9 mouse cellular contexts compared by ENCODE assay signal in the genomic region with DNA sequence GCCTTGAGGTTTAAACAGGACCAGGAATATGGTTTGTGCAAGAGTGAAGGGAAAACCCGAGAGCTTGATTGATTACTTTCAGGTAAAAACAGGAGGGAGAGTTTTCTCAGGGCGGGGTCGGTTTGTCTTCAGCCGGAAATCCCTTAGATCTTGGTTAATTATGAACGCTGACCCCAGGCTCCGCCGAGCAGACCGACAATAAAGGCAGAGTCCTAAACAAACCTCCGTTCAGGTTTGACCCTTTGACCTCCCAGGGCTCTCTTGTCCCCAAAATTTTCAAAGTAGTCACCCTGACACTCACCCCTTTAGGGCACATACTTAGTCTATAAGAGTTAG.
A peak's percentile ranks its signal among the peaks of the same experiment; 100 is the strongest.
DNase-seq lines count a peak whose midpoint lies in the region; ATAC-seq and TF ChIP-seq lines count a peak whose summit lies in the region.
"Had no signal": no experiment of that assay in that cellular context is flagged by ENCODE, and none has a peak within 500 bp of the region (broad histone marks: within the 10 kb centered on the region; RNA-seq: fewer than 3 reads in every experiment).

No protein-coding gene starts in this region.

- no peak overlapping the region for H3K9ac ChIP-seq in heart, embryonic 13.5 days
- H3K9ac ChIP-seq in heart, embryonic 12.5 days, result no peak overlapping the region
- H3K9ac ChIP-seq in ES-E14 (ENCODE audit: insufficient read depth, low read depth, low read length, poor library complexity, severe bottlenecking), result peak overlapping the region; percentile 10; the same call in 1 of the 2 replicates
- H3K9ac ChIP-seq in kidney, embryonic 15.5 days, result no peak overlapping the region

- no peaks in the 10 kb centered on the region for H3K9me3 ChIP-seq in heart, embryonic 13.5 days
- no peaks in the 10 kb centered on the region for H3K9me3 ChIP-seq in heart, embryonic 12.5 days (replicated peaks)
- no peaks in the 10 kb centered on the region for H3K9me3 ChIP-seq in ES-E14 (ENCODE audit: control insufficient read depth, insufficient read depth, low read depth, low read length)
- H3K9me3 ChIP-seq in kidney, embryonic 15.5 days (replicated peaks), result no peaks in the 10 kb centered on the region
- no peaks in the 10 kb centered on the region for H3K9me3 ChIP-seq in hindbrain, embryonic 10.5 days

- no peaks in the 10 kb centered on the region for H3K27me3 ChIP-seq in heart, embryonic 13.5 days (replicated peaks)
- no peaks in the 10 kb centered on the region for H3K27me3 ChIP-seq in heart, embryonic 12.5 days (replicated peaks)
- no peaks in the 10 kb centered on the region for H3K27me3 ChIP-seq in kidney, embryonic 15.5 days
- H3K27me3 ChIP-seq in myocyte (ENCODE audit: control insufficient read depth, insufficient read depth, insufficient read length), result no peaks in the 10 kb centered on the region
- H3K27me3 ChIP-seq in hindbrain, embryonic 10.5 days (ENCODE audit: insufficient read depth, poor library complexity, severe bottlenecking), result no peaks in the 10 kb centered on the region

- peaks cover 81% of the 10 kb centered on the region for H3K4me1 ChIP-seq in heart, embryonic 13.5 days
- H3K4me1 ChIP-seq in heart, embryonic 12.5 days (replicated peaks), result peaks cover 72% of the 10 kb centered on the region
- peaks cover 31% of the 10 kb centered on the region in 2 experiments for H3K4me1 ChIP-seq in ES-E14 (ENCODE audit: control insufficient read depth in 2 of 2, insufficient read depth in 2 of 2, low read length in 2 of 2, poor library complexity in 1 of 2)
- H3K4me1 ChIP-seq in kidney, embryonic 15.5 days, result peaks cover 90% of the 10 kb centered on the region
- H3K4me1 ChIP-seq in hindbrain, embryonic 10.5 days (replicated peaks), result peaks cover 74% of the 10 kb centered on the region

- in situ Hi-C loops in ES-E14 (cut with MboI; ENCODE audit: low sequenced_read_pairs in 2 of 2, unreplicated experiment in 2 of 2), result no loop called here

- 55% methylated on average over 9 of the region's 9 CpGs for WGBS in heart, embryonic 13.5 days
- WGBS in heart, embryonic 12.5 days, result 55% methylated on average over 9 of the region's 9 CpGs
- 6% methylated on average over 9 of the region's 9 CpGs for WGBS in kidney, embryonic 15.5 days
- WGBS in hindbrain, embryonic 10.5 days, result 13% methylated on average over 9 of the region's 9 CpGs

- no peak for TF ChIP-seq POLR2A in myocyte (IDR thresholded peaks at IDR 0.05; ENCODE audit: insufficient read length, low read depth)

- H3K36me3 ChIP-seq in heart, embryonic 13.5 days, result no peaks in the 10 kb centered on the region
- no peaks in the 10 kb centered on the region for H3K36me3 ChIP-seq in heart, embryonic 12.5 days
- H3K36me3 ChIP-seq in ES-E14 (ENCODE audit: control insufficient read depth, insufficient read depth, low read length, poor library complexity, severe bottlenecking), result peaks cover 2% of the 10 kb centered on the region; the same call in 1 of the 2 replicates
- H3K36me3 ChIP-seq in kidney, embryonic 15.5 days, result no peaks in the 10 kb centered on the region
- H3K36me3 ChIP-seq in myocyte (ENCODE audit: control insufficient read depth, insufficient read depth), result no peaks in the 10 kb centered on the region
- H3K36me3 ChIP-seq in hindbrain, embryonic 10.5 days, result peaks cover 7% of the 10 kb centered on the region; the same call in 1 of the 2 replicates

- H3K79me2 ChIP-seq in myocyte (ENCODE audit: control insufficient read depth, insufficient read depth), result peaks cover 97% of the 10 kb centered on the region

- no peak overlapping the region for H3ac ChIP-seq in myocyte (ENCODE audit: control insufficient read depth, insufficient read length)

- no peak overlapping the region for H3K4me2 ChIP-seq in heart, embryonic 13.5 days
- H3K4me2 ChIP-seq in heart, embryonic 12.5 days, result no peak overlapping the region
- H3K4me2 ChIP-seq in kidney, embryonic 15.5 days, result peak overlapping the region; percentile 41
- peak overlapping the region; percentile 54 for H3K4me2 ChIP-seq in myocyte (ENCODE audit: low read depth)

- no peak for DNase-seq in ES-E14 (ENCODE audit: low read depth, low spot score)
- no peak for DNase-seq in cerebellum, postnatal 10 days
- no peak for DNase-seq in hindbrain, embryonic 10.5 days (ENCODE audit: low spot score)
- no peak for DNase-seq in thymus, postnatal 14 days

- no peak for ATAC-seq in heart, embryonic 13.5 days (ENCODE audit: extremely low read depth, insufficient number of reproducible peaks, low FRiP score, low TSS enrichment)
- ATAC-seq in heart, embryonic 12.5 days (ENCODE audit: insufficient number of reproducible peaks, low FRiP score), result no peak
- 0 out of 2 replicates have a peak, but pooled peaks have one; percentile 3 for ATAC-seq in kidney, embryonic 15.5 days (replicated peaks; ENCODE audit: low FRiP score)
- ATAC-seq: forebrain, embryonic 14.5 days had no signal

- no peak overlapping the region for H3K4me3 ChIP-seq in heart, embryonic 13.5 days
- H3K4me3 ChIP-seq in heart, embryonic 12.5 days, result no peak overlapping the region
- H3K4me3 ChIP-seq in ES-E14 (ENCODE audit: insufficient read depth in 1 of 2, low read depth in 1 of 2, low read length in 2 of 2, poor library complexity in 1 of 2, severe bottlenecking in 1 of 2), result peak overlapping the region; percentile 15 to 22; a peak in 2 of 4 replicates
- no peak overlapping the region for H3K4me3 ChIP-seq in kidney, embryonic 15.5 days (replicated peaks)
- no peak overlapping the region for H3K4me3 ChIP-seq in myocyte
- H3K4me3 ChIP-seq in hindbrain, embryonic 10.5 days, result no peak overlapping the region

- peak overlapping the region; percentile 62; the same call in 1 of the 2 replicates for H3K27ac ChIP-seq in heart, embryonic 13.5 days (replicated peaks)
- no peak overlapping the region for H3K27ac ChIP-seq in heart, embryonic 12.5 days (ENCODE audit: poor library complexity, severe bottlenecking)
- H3K27ac ChIP-seq in ES-E14 (ENCODE audit: insufficient read depth, low read depth, low read length, poor library complexity, severe bottlenecking), result peak overlapping the region; percentile 94; the same call in 1 of the 2 replicates
- peak overlapping the region; percentile 92 for H3K27ac ChIP-seq in kidney, embryonic 15.5 days
- no peak overlapping the region for H3K27ac ChIP-seq in hindbrain, embryonic 10.5 days

TF ChIP-seq in ES-E14, 5 proteins besides CTCF, POLR2A, EP300 and RAD21:
- TF ChIP-seq ZNF384 (IDR thresholded peaks at IDR 0.05; ENCODE audit: low read depth, low read length) (no peak), MAFK (IDR thresholded peaks at IDR 0.05; ENCODE audit: insufficient read depth, low read depth, low read length) (no peak), ZC3H11A (IDR thresholded peaks at IDR 0.05; ENCODE audit: borderline replicate concordance, low read depth, low read length) (no peak), CHD2 (IDR thresholded peaks at IDR 0.05; ENCODE audit: low read depth, low read length) (no peak), HCFC1 (IDR thresholded peaks at IDR 0.05; ENCODE audit: borderline replicate concordance, insufficient read depth, low read length) (no peak)
TF ChIP-seq in ES-E14: peak in this region for 0.

TF ChIP-seq in myocyte, 11 proteins besides CTCF, POLR2A, EP300 and RAD21:
- TF ChIP-seq REST (IDR thresholded peaks at IDR 0.05; ENCODE audit: insufficient read depth, insufficient read length) (no peak), TCF12 (IDR thresholded peaks at IDR 0.05; ENCODE audit: insufficient read depth, poor library complexity, severe bottlenecking) (no peak), MYOD1 (IDR thresholded peaks at IDR 0.05; ENCODE audit: control insufficient read depth in 1 of 3, insufficient read length in 2 of 3, low read depth in 2 of 3) (no peak), MAX (IDR thresholded peaks at IDR 0.05; ENCODE audit: low read depth) (no peak), CEBPB (IDR thresholded peaks at IDR 0.05; ENCODE audit: insufficient read depth, poor library complexity, severe bottlenecking) (no peak), POLR2AphosphoS2 (IDR thresholded peaks at IDR 0.05; ENCODE audit: insufficient read length, low read depth) (no peak), E2F4 (IDR thresholded peaks at IDR 0.05; ENCODE audit: insufficient read depth) (no peak), TCF3 (IDR thresholded peaks at IDR 0.05; ENCODE audit: insufficient read length, low read depth) (no peak), SRF (IDR thresholded peaks at IDR 0.05; ENCODE audit: control insufficient read depth, insufficient read length, low read depth) (no peak), MYOG (IDR thresholded peaks at IDR 0.05; ENCODE audit: control insufficient read depth in 1 of 3, insufficient read depth in 1 of 3, insufficient read length in 2 of 3, low read depth in 2 of 3) (no peak), USF1 (IDR thresholded peaks at IDR 0.05; ENCODE audit: low read depth) (no peak)

Comparison
In these comparisons a context has a peak if more than half of its experiments do, and no peak if none do; other contexts are left out.
1. H3K27ac ChIP-seq: peak in heart, embryonic 13.5 days (single experiment), ES-E14 (single experiment) and kidney, embryonic 15.5 days (single experiment); none in heart, embryonic 12.5 days (single experiment) and hindbrain, embryonic 10.5 days (single experiment).
2. H3K4me2 ChIP-seq: peak in kidney, embryonic 15.5 days (single experiment) and myocyte (single experiment); none in heart, embryonic 13.5 days (single experiment) and heart, embryonic 12.5 days (single experiment).
3. H3K4me3 ChIP-seq: peak in ES-E14 (2 of 2); none in heart, embryonic 13.5 days (single experiment), heart, embryonic 12.5 days (single experiment), kidney, embryonic 15.5 days (single experiment), myocyte (single experiment) and hindbrain, embryonic 10.5 days (single experiment).